Mouse (Mus musculus) adrenal gland, postnatal 10 days (tissue): ENCODE results near the gene Prlr. TPM values are rescaled to one million over a fixed set of nuclear protein-coding genes. Genes with fewer than 3 reads are reported as not detected.

Experiments used
- DNase-seq: peaks from one replicate; pipeline ENCODE4 v3.0.0; 2021; ENCODE audit warnings: mixed read lengths
- total RNA-seq, 2 experiments: library from RNA; stranded (reverse); gene quantifications; 2 replicates each; pipeline ENCODE4 v1.2.3; 2021

Prlr gene
- total RNA-seq, 2 experiments from 2014 or later: 92.6 to 114 TPM

GRCm38 (mm10) chr15:10325080-10325479, 148.0 kb downstream of the Prlr start, which contains the start of gene Gm21973:
Gene Gm21973, plus strand, starts transcription at chr15:10325380.
- no peak for DNase-seq

DNA sequence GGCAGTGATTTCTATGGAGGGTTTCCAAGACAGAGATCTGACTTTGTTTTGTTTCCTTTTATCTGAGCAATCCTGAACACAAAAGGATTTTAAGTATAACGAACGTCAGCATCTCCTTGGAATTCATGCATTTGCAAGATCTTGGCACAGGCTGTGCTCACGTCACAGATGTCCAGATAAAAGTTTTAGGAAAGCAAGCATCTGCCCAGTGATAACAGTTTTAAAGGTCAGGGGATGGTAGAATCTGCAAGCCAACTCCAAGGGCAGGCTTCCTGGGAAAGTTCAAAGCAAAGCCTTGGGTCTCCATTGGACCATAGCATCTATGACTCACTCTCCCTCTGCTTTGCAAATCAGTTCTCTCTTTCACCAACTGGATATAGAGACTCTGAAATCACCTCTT, 153.6 kb downstream of the Prlr start:
- peak; percentile 72 for DNase-seq

- no peak for DNase-seq
These were observed 155.5 kb downstream of the Prlr start for GRCm38 (mm10) chr15:10332566-10332965.

GRCm38 (mm10) chr15:10338606-10339005, 161.6 kb downstream of the Prlr start:
- peak; percentile 16 for DNase-seq

- no peak for DNase-seq
These were observed 170.0 kb downstream of the Prlr start for GRCm38 (mm10) chr15:10347044-10347443.

- no peak for DNase-seq
These were observed 181.3 kb downstream of the Prlr start, which contains the start of gene Agxt2 for GRCm38 (mm10) chr15:10358039-10358948. Gene Agxt2, plus strand, starts transcription at chr15:10358532.

- DNase-seq: no peak
These were observed 189.3 kb downstream of the Prlr start for GRCm38 (mm10) chr15:10366331-10366730.

DNA sequence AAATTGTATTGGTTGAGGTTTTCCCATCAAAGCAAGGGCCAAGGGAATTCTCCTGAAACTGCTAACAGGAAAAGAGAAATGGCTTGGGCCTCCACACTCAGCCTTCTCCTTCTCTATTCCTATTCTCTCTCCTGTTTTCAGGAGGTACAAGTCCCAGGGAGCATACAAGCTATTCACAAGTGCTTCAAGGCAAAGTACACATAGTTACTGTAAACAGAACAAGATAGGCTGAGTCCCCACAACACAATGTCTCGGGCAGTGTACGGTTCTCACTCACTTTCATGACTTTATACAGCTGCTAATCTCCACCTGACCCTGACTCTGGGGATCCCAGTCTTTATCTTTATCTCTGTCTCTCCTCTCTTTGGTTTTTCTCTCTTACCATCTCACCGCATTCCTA, 198.4 kb downstream of the Prlr start:
- DNase-seq: no peak

GRCm38 (mm10) chr15:10378338-10378959, 201.4 kb downstream of the Prlr start:
- no peak for DNase-seq

DNA sequence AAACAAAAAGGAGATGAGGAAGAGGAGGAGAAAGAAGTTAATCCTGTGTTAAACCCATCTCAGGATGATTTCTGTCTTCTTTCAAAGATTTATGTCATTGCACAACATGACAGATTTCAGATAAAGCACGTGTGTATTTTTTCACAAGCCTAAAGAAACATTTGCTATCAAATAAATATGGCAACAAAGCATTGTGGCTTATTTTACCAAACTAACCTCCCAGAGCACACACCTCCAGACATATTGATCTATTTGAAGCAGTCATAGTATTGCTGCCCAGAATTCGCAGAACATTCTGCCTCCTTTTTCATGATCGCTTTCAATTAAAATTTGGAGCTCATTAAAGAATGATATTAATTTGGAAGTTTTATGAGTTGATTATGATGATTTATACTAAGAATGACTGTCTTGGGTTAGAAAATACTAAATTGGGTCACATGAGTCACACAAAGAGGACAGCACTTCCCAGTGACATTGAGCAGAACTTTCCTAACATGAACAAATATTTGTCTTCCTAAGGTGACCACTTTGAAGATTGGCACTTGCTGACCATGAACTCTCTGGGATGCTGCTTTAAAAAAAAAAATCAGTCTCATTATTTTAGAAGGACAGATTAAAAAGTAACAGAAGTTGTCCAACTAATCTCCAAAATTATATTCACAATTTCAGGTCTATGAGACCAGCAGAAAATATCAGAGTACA, 202.9 kb downstream of the Prlr start:
- DNase-seq: no peak

- no peak for DNase-seq
These were observed 210.2 kb downstream of the Prlr start for GRCm38 (mm10) chr15:10387263-10387662.

Other genes starting within 250 kb of the Prlr start
- gene Gm21973, start 148.1 kb downstream of the Prlr start, total RNA-seq: not detected
- gene Agxt2, start 181.3 kb downstream of the Prlr start, total RNA-seq: 10 to 100 TPM in 1 of 2 experiments, 1 to 10 TPM in 1; 9.7 to 23.4 TPM